Mouse (Mus musculus) CH12.LX (cell line): ENCODE measurements around the gene Plxnb2.

Experiments
- CTCF ChIP-seq, 2 experiments: IDR thresholded peaks in 1 of 2; conservative IDR thresholded peaks in 1 of 2; 2 replicates each; pipeline ENCODE4 v1.5.1; 2011 to 2012; ENCODE audit warnings: low read depth in 2 of 2, low read length in 2 of 2, improper control_type of control experiment in 1 of 2, inconsistent platforms in 1 of 2, mild to moderate bottlenecking in 1 of 2, moderate library complexity in 1 of 2
- ELF1 ChIP-seq: IDR thresholded peaks from 2 replicates; pipeline ENCODE4 v1.6.1; 2014; ENCODE audit warnings: low read depth, mild to moderate bottlenecking, inconsistent platforms, low read length, improper control_type of control experiment
- EP300 ChIP-seq: IDR thresholded peaks from 2 replicates; pipeline ENCODE4 v1.6.1; 2011; ENCODE audit warnings: low read length, improper control_type of control experiment
- GABPA ChIP-seq: IDR thresholded peaks from 2 replicates; pipeline ENCODE4 v1.6.1; 2012; ENCODE audit warnings: low read depth, low read length, improper control_type of control experiment, inconsistent platforms; ENCODE audit not compliant: insufficient replicate concordance
- HCFC1 ChIP-seq: IDR thresholded peaks from 2 replicates; pipeline ENCODE4 v1.6.1; 2012; ENCODE audit warnings: low read depth, mild to moderate bottlenecking, inconsistent platforms, low read length, improper control_type of control experiment
- MXI1 ChIP-seq: IDR thresholded peaks from 2 replicates; pipeline ENCODE4 v1.6.1; 2011; ENCODE audit warnings: mild to moderate bottlenecking, low read depth, low read length, improper control_type of control experiment
- POLR2A ChIP-seq: IDR thresholded peaks from 2 replicates; pipeline ENCODE4 v1.6.1; 2011; ENCODE audit warnings: low read depth, mild to moderate bottlenecking, improper control_type of control experiment, low read length
- RCOR1 ChIP-seq: conservative IDR thresholded peaks from 2 replicates; pipeline ENCODE4 v1.6.1; 2012; ENCODE audit warnings: low read depth, mild to moderate bottlenecking, inconsistent platforms, low read length, improper control_type of control experiment
- TCF12 ChIP-seq: IDR thresholded peaks from 2 replicates; pipeline ENCODE4 v1.6.1; 2014; ENCODE audit warnings: low read depth, mild to moderate bottlenecking, inconsistent platforms, low read length, improper control_type of control experiment
- USF2 ChIP-seq: conservative IDR thresholded peaks from 2 replicates; pipeline ENCODE4 v1.6.1; 2011; ENCODE audit warnings: low read depth, low read length, improper control_type of control experiment
- ZC3H11A ChIP-seq: IDR thresholded peaks from 2 replicates; pipeline ENCODE4 v1.6.1; 2012; ENCODE audit warnings: low read depth, mild to moderate bottlenecking, inconsistent platforms, low read length, improper control_type of control experiment

DNA sequence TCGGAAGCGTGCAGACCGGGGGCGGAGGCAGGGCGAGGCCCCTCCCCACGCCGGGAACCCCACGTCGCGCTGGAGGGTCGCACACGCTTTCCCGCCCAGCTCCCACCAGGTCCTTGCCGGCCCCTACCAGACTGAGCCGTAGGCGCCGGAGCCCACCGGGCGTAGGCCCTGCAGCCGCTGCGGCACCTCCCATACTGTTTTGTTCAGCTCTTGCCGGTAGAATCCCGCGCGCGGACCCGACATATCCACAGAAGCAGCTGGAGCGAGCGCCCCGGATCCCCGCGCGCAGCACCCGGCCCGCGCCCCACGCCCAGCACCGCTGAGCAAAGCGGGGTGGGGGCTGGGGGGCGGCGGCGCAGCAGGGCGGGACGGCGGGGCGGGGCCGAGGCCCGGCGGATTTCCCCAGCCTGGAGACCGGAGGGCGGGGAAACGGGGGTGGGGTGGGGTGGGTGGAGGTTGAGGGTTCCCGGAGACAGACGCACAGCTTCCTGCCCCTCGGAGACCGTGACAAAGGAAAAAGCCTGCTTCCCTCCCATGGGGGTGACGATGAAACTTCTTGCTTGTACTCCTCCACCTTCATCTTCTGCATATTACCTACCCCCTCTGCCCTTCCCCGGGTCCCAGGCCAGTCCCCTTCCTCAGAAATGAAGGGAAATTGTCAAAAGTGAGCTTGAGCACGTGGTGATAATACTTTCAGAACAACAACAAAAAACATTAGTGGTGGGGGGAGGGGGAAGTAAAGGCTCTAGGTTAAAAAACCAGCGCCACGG lies 31.1 kb downstream of the Plxnb2 start, which contains the start of gene Mapk11:
- TF ChIP-seq GABPA (no peak), HCFC1 (no peak), TCF12 (no peak), CTCF (conservative IDR thresholded peaks at IDR 0.05 in 1 of 2, IDR thresholded peaks at IDR 0.05 in 1 of 2; ENCODE audit: low read depth in 2 of 2, low read length in 2 of 2) (no peak), POLR2A (peak; percentile 49), ELF1 (no peak), EP300 (no peak), ZC3H11A (no peak), MXI1 (peak; percentile 86), RCOR1 (no peak), USF2 (no peak)
